Mouse (Mus musculus) layer of hippocampus, postnatal 25 days (tissue): ENCODE measurements around the gene Elfn2. TPM values are rescaled to one million over a fixed set of nuclear protein-coding genes. Genes with fewer than 3 reads are reported as not detected.

Experiments
- DNase-seq, 2 experiments: peaks; one replicate each; pipeline ENCODE4 v3.0.0; 2022; ENCODE audit warnings: mixed read lengths in 2 of 2, low spot score in 1 of 2; ENCODE audit errors: extremely low spot score in 1 of 2
- total RNA-seq, 2 experiments: library from RNA; stranded (reverse); gene quantifications; 2 replicates each; pipeline ENCODE4 v1.2.3; 2021

The Elfn2 gene
- total RNA-seq, 2 experiments from 2014 or later = 175 to 188 TPM

GRCm38 (mm10) chr15:78626285-78626684 lies 92.3 kb downstream of the Elfn2 start:
- no peak for DNase-seq

- no peak for DNase-seq
These were observed 93.6 kb downstream of the Elfn2 start for GRCm38 (mm10) chr15:78624961-78625360.

GRCm38 (mm10) chr15:78624431-78624950 lies 94.1 kb downstream of the Elfn2 start:
- DNase-seq = peak in 1 of 2 experiments; percentile 49

GRCm38 (mm10) chr15:78623426-78623825 lies 95.1 kb downstream of the Elfn2 start:
- DNase-seq = peak; percentile 85 to 89

Other genes starting within 250 kb of the Elfn2 start
- under 1 TPM in 1 of 2 experiments, not detected in 1; 0.05 TPM for gene Il2rb, start 223.5 kb downstream of the Elfn2 start, total RNA-seq
- gene C1qtnf6, start 187.4 kb downstream of the Elfn2 start, total RNA-seq = 1 to 10 TPM; 5.3 to 5.6 TPM
- 10 to 100 TPM; 22.9 to 27.2 TPM for gene Sstr3, start 174.1 kb downstream of the Elfn2 start, total RNA-seq
- 1 to 10 TPM; 1.6 to 1.9 TPM for gene Rac2, start 146.0 kb downstream of the Elfn2 start, total RNA-seq
- gene Cyth4, start 121.7 kb downstream of the Elfn2 start, total RNA-seq = 10 to 100 TPM; 18.9 to 24.7 TPM
- gene Mfng, start 54.7 kb upstream of the Elfn2 start, total RNA-seq = 1 to 10 TPM; 5.5 to 6.6 TPM
- gene Card10, start 84.3 kb upstream of the Elfn2 start, total RNA-seq = 1 to 10 TPM; 5.0 to 5.5 TPM
- gene Cdc42ep1, start 123.9 kb upstream of the Elfn2 start, total RNA-seq = 10 to 100 TPM; 14.2 to 14.9 TPM
- not detected for gene Lgals2, start 136.8 kb upstream of the Elfn2 start, total RNA-seq
- gene Gga1, start 158.4 kb upstream of the Elfn2 start, total RNA-seq = 10 to 100 TPM; 57.1 to 59.0 TPM
- gene Gm49510, start 180.9 kb upstream of the Elfn2 start, total RNA-seq = not detected
- 10 to 100 TPM; 24.3 to 25.3 TPM for gene Sh3bp1, start 181.0 kb upstream of the Elfn2 start, total RNA-seq
- 100 to 1,000 TPM; 161 to 187 TPM for gene Pdxp, start 195.1 kb upstream of the Elfn2 start, total RNA-seq
- gene Lgals1, start 208.0 kb upstream of the Elfn2 start, total RNA-seq = 10 to 100 TPM; 15.0 to 18.0 TPM
- gene Nol12, start 216.2 kb upstream of the Elfn2 start, total RNA-seq = 10 to 100 TPM; 37.4 to 37.6 TPM
- gene Triobp, start 229.0 kb upstream of the Elfn2 start, total RNA-seq = 10 to 100 TPM; 14.0 to 16.0 TPM